Mouse (Mus musculus) MN1 (cell line): ENCODE data around the gene Hist1h2bn.

Experiments
- DNase-seq: peaks from one replicate; pipeline ENCODE4 v3.0.0-alpha.2; 2016; ENCODE audit warnings: low spot score

Hist1h2bn gene

GRCm38 (mm10) chr13:21753524-21754285, at the start of gene Hist1h2bn, which contains the start of gene Hist1h2ak:
TSS of gene Hist1h2bn (plus strand) at chr13:21754123.
TSS of gene Hist1h2ak (minus strand) at chr13:21753827.
- peak; percentile 93 for DNase-seq

- DNase-seq, result no peak
Observed at GRCm38 (mm10) chr13:21706669-21707068, 47.3 kb upstream of the Hist1h2bn start.

DNA sequence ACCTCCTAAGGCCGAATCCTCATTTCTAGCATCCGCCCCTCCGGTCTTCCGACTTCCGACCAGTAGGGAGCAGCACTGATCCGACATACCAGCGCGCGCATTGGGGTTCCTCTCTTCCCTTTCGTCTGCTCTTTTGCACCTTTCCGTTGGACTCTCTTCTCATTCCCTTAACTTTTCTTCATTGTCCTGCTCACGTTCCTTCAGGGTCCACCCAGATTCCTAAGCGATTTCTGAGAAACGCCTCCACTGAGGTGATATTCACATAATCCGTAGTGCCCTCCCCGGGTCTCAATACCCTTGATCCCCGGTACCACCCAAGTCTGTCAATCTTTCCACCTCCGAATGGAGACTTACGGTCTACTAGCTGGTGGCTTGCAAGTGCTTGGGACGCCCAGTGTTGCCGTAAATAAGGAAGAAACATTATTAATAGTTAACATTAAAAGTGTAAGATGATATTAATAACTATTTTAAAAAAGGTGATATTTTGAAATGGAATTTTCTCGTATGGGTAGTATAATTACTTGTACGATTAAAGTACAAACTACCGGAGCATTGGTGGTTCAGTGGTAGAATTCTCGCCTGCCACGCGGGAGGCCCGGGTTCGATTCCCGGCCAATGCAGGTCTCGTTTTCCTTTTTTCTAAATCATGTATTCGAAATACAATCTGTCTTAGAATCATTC, 43.8 kb upstream of the Hist1h2bn start:
- peak; percentile 86 for DNase-seq

DNA sequence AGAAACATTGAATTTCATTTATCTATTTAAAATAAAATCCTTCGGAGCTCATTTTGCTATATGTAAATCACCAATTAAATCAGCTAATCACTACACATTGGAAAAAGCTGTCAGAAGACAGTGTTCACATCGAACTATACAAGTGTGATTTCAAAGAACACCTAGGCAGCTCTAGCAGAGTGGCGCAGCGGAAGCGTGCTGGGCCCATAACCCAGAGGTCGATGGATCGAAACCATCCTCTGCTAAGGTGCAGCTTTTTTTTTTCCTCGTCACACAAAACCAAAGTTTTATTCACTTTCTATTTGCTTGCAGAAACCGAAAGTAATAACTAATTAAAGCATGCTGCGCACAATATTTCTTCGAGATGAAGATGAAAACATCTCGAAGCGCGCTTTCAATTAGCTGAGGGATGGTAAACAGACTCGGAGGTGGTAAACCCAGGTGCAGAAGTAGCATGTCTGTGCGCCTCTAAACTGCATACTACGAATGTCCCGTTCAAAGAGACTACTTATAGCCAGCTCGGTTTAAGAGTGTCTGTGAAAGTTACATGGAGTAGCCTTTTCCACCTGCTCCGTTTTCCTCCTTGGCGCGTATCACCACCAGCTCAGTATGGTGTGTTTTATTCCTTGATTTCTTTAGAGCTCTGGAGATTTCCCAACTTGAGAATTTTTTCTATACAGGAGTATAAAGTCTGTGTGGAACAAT, 43.0 kb upstream of the Hist1h2bn start:
- peak; percentile 83 for DNase-seq

GRCm38 (mm10) chr13:21711698-21712097, 42.2 kb upstream of the Hist1h2bn start:
- DNase-seq, result no peak

- peak; percentile 74 for DNase-seq
Observed at GRCm38 (mm10) chr13:21714725-21715124, 39.2 kb upstream of the Hist1h2bn start.

DNA sequence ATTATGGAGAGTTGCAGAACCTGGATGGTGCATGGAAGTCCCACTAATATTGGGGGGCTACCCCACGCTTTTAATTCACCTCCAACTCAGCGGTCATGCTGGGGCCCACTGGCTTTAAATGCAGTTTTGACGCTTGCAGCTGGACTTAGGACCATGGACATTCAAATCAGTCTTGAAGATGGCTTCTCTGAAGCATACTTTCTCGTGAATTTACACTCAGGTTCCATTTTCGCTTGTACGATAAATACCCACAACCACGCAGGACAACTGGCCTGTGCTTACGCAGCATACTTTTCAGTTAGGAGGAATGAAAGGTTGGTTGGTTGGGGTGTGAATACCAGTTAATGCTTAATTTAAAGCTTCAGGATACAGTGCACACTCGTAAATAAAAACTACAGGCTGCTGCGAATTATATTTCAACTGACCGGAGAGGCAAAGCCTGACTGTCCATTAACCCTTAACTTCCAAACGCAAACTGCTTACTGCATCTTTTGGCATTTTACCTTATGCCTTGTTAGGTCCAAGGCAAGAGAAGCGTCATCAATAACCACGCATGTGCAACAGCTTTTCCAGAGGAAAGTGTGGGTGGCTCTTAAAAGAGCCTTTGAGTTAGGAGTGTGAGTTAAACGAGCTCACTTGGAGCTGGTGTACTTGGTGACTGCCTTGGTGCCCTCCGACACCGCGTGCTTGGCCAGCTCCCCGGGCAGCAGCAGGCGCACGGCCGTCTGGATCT, 38.6 kb upstream of the Hist1h2bn start:
- DNase-seq, result peak; percentile 48

- DNase-seq, result peak; percentile 93
Observed at GRCm38 (mm10) chr13:21715864-21716539, 37.9 kb upstream of the Hist1h2bn start, which contains the start of the genes Hist1h2bl and Hist1h2ai. TSS of gene Hist1h2bl (minus strand) at chr13:21716143. TSS of gene Hist1h2ai (plus strand) at chr13:21716422.

GRCm38 (mm10) chr13:21716540-21717391, 37.2 kb upstream of the Hist1h2bn start:
- DNase-seq, result peak; percentile 37

GRCm38 (mm10) chr13:21717397-21718357, 36.2 kb upstream of the Hist1h2bn start, which contains the start of gene Hist1h3h:
TSS of gene Hist1h3h (plus strand) at chr13:21717659.
- peak; percentile 90 for DNase-seq

DNA sequence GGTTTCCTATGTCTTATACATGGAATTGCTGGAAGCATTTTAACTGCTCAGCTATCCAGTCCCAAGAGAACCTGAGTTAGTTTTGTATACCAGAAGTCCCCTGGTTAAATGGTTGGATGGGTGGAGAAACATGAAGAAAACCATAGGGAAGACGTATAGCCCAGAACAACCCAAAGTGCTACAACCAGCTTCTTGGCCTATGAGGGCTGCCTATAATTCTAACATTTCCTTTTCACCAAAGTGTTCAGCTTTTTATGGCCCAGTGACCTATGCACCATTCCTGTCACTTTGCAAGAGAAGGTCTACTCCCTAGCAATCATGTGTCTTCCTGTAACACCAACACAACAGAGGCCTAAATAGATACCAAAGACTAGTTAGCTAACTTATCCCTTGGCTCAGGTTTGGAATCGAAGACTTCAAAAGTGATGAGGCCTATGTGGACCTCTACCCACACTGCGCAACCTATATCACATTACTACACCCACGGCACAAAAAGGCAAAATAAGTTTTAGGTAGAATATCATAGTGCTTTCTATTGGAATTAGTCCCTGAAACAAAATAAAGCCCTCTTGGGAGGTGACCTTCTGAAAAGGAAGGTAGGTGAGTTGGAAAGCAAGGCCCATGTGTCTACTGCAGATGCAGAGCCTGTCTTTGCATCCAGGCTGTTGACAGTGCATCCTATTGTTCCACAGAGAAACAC, 35.4 kb upstream of the Hist1h2bn start:
- DNase-seq, result peak; percentile 25

- peak; percentile 28 for DNase-seq
Observed at GRCm38 (mm10) chr13:21721107-21721756, 32.7 kb upstream of the Hist1h2bn start.

DNA sequence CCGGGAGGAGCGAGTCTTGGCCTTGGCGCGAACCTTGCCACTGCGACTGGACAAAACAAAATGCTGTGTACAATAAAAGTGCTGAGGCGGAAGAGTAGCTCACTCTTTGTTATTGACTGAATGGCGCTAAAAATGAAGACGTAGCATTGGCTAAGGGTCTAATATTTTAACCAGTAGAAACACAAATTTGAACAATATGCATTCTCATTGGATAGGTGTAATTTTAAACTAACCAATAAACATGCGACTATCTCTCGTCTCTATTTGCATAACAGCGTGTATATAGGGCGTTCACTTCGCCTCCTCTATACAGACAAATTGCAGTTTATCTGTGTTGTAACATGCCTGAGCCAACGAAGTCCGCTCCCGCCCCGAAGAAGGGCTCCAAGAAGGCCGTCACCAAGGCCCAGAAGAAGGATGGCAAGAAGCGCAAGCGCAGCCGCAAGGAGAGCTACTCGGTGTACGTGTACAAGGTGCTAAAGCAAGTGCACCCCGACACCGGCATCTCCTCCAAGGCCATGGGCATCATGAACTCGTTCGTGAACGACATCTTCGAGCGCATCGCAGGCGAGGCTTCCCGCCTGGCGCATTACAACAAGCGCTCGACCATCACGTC, 32.1 kb upstream of the Hist1h2bn start, which contains the start of gene Hist1h2bm:
TSS of gene Hist1h2bm (plus strand) at position 288 of the 616 bp plus-strand sequence.
- DNase-seq, result peak; percentile 94

DNA sequence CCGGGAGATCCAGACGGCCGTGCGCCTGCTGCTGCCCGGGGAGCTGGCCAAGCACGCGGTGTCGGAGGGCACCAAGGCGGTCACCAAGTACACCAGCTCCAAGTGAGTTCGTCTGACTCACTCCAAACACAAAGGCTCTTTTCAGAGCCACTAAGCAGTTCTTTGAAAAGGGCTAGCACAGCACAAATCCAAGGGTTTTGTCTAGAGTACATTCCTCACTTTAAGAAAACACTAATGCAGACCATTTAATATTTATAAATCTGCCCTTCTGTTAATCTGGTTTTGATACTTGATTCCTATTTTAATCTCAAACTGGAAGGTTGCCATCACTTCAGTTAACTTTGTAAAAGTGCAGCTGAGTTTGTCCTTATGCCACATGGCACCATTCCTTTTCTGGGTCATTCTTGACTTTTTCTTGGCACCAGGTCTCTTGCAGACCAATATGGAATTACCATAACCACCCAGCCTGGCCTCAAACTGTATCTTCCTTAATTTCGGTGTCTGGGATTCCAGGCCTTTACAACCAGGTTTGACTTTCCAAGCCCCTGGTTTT, 31.5 kb upstream of the Hist1h2bn start:
- DNase-seq, result peak; percentile 50

DNA sequence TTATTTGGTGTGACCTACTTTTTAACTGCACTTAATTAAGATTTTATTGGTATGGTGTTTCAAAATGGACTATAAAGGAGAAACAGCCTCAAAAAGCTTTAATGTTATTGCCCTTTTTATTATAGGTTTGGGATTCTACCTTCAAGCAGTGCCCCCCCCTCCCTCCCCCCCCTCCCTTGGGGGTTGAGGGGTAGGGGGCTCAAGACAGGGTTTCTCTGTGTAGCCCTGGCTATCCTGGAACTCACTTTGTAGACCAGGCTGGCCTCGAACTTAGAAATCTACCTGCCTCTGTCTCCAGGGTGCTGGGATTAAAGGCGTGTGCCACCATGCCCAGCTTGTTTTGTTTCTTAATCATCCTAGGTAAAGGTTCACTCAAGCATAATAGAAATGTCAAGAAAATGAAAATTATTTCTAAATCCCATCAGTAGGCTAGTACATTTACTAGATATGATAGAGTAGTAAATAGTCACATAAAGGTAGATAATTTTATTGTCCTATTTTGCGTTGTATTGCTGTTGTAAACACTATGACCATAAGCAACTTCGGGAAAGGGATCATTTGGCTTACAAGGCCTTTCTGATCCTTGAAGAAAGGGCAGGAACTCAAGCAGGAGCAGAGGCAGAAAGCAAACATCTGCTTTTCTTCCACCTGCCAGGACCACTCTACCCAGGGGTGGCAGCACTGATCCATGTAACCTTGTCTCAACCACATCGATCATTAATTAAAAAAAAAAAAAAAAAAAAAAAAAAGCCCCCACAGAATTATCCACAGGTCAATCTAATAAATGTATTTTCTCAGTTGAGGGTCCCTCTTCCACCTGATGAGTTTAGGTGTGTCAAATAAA, 30.7 kb upstream of the Hist1h2bn start:
- DNase-seq, result peak; percentile 31
